Mouse (Mus musculus) lung, adult 2 months (tissue): ENCODE data around the gene Pkd2l1.

Experiments used
- CTCF ChIP-seq: fragments of 200-500 bp; IDR thresholded peaks from 2 replicates; pipeline ENCODE4 v1.5.1; 2011; ENCODE audit warnings: mild to moderate bottlenecking, low read length, control low read depth; ENCODE audit not compliant: insufficient read depth
- POLR2A ChIP-seq: fragments of 200-500 bp; IDR thresholded peaks from 2 replicates; pipeline ENCODE4 v1.6.1; 2011; ENCODE audit warnings: low read depth, mild to moderate bottlenecking, control low read depth, low read length, borderline replicate concordance; ENCODE audit errors: extremely low read depth

GRCm38 (mm10) chr19:44161515-44161914 is 30.7 kb downstream of the Pkd2l1 start:
- TF ChIP-seq CTCF (no peak), POLR2A (no peak)
